Mouse (Mus musculus): Measurements from ENCODE around the gene Ncoa6.

The Ncoa6 gene

DNA sequence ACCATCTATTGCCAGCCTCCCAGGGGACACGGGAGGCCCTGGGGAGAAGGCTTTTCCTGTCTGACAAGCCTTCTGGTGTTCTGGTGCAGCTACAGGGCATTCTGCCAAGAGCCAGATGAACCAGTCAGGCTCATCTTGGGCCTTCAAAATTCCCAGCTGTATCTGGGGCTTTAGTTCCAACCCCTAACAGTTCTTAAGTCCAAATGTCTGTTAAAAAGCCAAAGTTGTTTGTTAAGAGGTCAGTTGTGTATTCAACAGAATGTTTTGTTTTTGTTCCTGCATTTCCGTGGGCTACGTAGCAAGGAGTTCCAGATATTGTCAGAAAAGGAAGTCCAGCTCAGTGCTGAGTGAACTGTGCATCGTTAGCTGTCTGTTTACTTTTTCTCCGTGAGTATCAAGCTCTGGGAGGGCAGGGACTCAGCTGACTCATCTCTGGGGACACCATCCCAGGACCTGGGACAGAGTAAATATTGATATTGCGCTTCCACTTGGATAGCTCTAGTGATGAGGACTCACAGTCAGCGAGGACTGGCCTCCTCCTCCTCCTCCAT, 104.3 kb downstream of the Ncoa6 start:
- no peak for DNase-seq (ENCODE audit: low read depth, low spot score)

DNA sequence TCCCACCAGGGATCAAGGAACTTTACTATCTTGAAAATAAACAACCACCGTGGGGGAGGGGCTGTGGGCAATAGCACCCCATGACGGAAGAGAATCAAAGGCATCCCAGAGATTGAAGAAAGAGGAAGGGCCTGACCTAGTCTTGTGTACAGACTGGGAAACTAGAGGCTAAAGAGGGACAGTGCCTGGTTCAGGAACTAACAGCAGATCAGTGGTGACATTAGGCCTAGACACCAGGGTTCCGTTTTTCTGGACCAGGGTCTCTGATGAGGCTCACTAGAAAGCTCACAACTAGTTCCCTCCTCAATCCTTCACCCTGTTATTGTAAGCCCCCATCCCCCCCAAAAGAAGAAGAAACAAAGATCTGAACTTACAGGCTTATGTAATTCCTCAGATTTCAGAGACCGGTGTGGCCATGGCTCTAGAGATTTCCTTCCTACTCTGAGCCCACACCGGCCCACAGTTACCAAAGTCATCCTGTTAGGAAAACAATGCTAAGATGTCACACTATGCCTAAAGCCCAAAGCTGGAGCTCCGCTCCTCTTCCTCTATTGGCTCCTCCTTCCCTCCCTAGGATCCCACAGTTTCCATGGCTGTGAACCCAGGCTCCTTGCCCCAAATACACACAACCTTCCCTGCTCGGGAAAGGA, 105.9 kb downstream of the Ncoa6 start:
- DNase-seq (ENCODE audit: low read depth, low spot score), result no peak

DNA sequence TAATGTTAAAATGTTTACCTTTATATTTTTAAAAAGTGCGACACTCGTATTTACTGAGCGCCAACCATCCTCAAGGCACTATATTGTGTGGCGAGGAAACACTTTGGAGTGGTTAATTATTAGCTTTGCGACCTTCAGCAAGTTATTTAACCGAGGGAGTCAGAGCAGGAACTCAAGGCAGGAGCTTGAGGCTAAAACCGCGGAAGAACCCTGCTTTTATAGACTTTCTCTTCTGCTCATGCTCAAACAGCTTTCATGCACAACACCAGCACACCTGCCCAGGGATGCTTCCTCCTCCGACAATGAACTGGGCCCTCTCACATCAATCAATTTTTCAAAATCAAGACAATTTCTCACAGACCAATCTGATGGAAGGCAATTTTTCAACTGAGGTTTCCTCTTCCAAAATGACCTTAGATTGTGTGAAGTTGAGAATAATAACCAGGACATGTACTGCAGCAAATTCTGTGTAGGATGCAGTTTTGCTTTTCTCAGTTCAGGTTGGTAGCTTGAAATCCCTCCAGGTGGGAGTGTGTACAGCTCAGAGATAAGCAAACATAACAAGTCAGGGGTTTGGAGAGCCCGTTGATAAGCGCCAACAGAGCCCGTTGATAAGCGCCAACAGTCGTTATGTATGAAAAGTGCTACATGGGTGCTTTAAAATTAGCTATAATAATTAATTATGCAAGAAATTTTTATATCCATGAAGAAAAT, 115.9 kb downstream of the Ncoa6 start:
- no peak for DNase-seq (ENCODE audit: low read depth, low spot score)

DNA sequence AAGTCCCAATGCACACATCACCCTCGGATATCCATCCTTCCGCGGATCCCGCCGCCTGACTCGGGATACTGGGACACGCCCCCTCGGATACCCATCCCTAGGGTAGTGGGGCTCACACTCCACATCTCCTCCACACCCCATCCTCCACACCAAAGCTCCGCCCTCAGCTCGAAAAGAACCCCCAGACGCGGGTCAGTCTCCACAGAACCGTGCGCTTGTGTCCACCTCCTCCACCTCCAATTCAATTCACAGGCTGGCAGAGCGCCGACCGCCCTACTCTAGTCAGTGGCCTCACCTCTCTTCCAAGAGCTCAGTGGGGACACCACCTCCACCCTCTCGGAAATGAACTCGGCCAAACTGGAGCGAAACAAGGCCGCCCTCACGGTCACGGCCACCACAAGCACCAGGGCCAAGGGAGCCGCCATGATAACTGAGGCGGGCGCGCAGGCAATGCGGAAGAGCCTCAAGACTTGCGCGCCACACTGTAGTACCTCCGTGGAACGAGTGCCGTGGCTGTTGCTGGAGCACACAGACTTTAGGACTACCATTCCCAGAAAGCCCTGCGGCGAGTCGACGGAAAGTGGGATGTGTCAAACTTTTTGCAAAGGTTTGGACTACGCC, 116.6 kb downstream of the Ncoa6 start, which contains the start of gene Pigu:
Gene Pigu, minus strand, starts transcription at position 460 of the 621 bp plus-strand sequence.
- DNase-seq (ENCODE audit: low read depth, low spot score), result peak; percentile 97

DNA sequence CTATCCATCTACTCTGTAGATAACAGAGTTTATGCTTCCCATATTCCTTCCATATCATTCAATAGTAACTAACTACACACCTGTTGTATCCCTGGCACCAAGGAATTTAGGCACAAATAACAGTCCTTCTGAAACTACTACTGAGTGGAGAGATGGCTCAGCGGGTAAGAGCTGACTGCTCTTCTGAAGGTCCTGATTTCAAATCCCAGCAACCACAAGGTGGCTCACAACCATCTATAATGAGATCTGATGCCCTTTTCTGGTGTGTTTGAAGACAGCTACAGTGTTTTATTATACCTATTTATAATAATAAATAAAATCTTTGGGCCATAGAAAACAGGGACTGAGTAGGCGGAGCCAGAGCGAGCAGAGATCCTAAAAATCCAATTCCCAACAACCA, 119.3 kb downstream of the Ncoa6 start:
- DNase-seq (ENCODE audit: low read depth, low spot score), result no peak

DNA sequence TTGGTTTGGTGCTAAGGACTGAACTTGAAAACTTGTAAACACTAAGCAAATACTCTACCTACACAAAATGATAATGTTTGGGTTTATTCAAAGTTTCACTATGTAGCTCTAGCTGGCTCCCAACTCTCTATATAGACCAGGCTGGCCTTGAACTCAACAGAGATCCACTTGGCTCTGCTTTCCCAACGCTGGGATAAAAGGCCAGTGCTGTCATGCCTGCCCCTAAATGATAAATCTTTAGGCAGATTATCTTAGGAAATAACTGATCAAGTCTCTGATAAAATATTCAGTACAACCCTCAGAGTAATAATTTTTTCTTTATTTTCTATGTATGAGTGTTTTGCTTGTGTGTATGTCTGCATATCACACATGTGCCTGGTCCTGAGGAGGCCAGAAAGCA, 127.0 kb downstream of the Ncoa6 start:
- DNase-seq (ENCODE audit: low read depth, low spot score), result no peak
